Mouse (Mus musculus) midbrain, postnatal 0 days (tissue): Measurements from ENCODE around the gene Scd4. TPM values are rescaled to one million over a fixed set of nuclear protein-coding genes. Genes with fewer than 3 reads are reported as not detected.

Experiments used
- ATAC-seq: fragments of 200-750 bp; cut with Nextera tagmentation; 2 replicates; pipeline ENCODE4 v1.8.0; 2017; ENCODE audit warnings: moderate number of reproducible peaks, mild to moderate bottlenecking, moderate TSS enrichment, moderate library complexity; ENCODE audit not compliant: low FRiP score
- DNase-seq: peaks from one replicate; pipeline ENCODE4 v3.0.0-alpha.2; 2015; ENCODE audit warnings: low spot score
- H3K27ac ChIP-seq: fragments of 300-500 bp; sonication (generic); 2 replicates; pipeline ENCODE4 v1.5.1; 2014; ENCODE audit warnings: low read depth, mild to moderate bottlenecking, low read length, mixed read lengths
- H3K27me3 ChIP-seq: fragments of 300-500 bp; sonication (generic); 2 replicates; pipeline ENCODE4 v1.6.1; 2014; ENCODE audit warnings: low read length, control low read depth, mixed read lengths; ENCODE audit not compliant: insufficient read depth
- H3K36me3 ChIP-seq: fragments of 300-500 bp; sonication (generic); 2 replicates; pipeline ENCODE4 v1.6.1; 2014; ENCODE audit warnings: low read length, control low read depth, mixed read lengths; ENCODE audit not compliant: insufficient read depth
- H3K4me1 ChIP-seq: fragments of 300-500 bp; sonication (generic); 2 replicates; pipeline ENCODE4 v1.6.1; 2014; ENCODE audit warnings: mild to moderate bottlenecking, control low read depth, antibody characterized with exemption, low read length, mixed read lengths; ENCODE audit not compliant: insufficient read depth
- H3K4me2 ChIP-seq: fragments of 300-500 bp; sonication (generic); 2 replicates; pipeline ENCODE4 v1.6.1; 2014; ENCODE audit warnings: low read depth, mild to moderate bottlenecking, low read length, mixed read lengths; ENCODE audit not compliant: poor library complexity, severe bottlenecking
- H3K4me3 ChIP-seq: fragments of 300-500 bp; sonication (generic); 2 replicates; pipeline ENCODE4 v1.5.1; 2014; ENCODE audit warnings: low read depth, mild to moderate bottlenecking, low read length, moderate library complexity
- H3K9ac ChIP-seq: fragments of 300-500 bp; sonication (generic); replicated peaks from 2 replicates; pipeline ENCODE4 v1.6.1; 2014; ENCODE audit warnings: mild to moderate bottlenecking, low read length, moderate library complexity, mixed read lengths; ENCODE audit not compliant: poor library complexity, severe bottlenecking
- H3K9me3 ChIP-seq: fragments of 300-500 bp; sonication (generic); 2 replicates; pipeline ENCODE4 v1.6.1; 2016; ENCODE audit warnings: low read length, control low read depth
- CTCF ChIP-seq: IDR thresholded peaks from 2 replicates; pipeline ENCODE4 v1.5.1; 2016; ENCODE audit warnings: antibody characterized with exemption, mild to moderate bottlenecking
- WGBS: fragments of 180-500 bp; shearing (Covaris S2); extraction: QIAGEN DNeasy Blood & Tissue Kit; methylation state at CpG from one replicate; pipeline ENCODE4 v1.1.7; 2014; 5-methylcytosine and 5-hydroxymethylcytosine counted together
- polyA plus RNA-seq: library from polyadenylated mRNA; unstranded; fragments of >200 nt; fragmentation: Nextera tagmentation; extraction: Ambion mirVana; gene quantifications from 2 replicates; pipeline ENCODE4 v1.2.1, GENCODE M21; 2015
- total RNA-seq: library from RNA; depleted of rRNA; stranded (reverse); fragments of >200 nt; gene quantifications from 2 replicates; pipeline ENCODE4 v1.2.3, GENCODE M21; 2014

Scd4 gene
- total and polyA plus RNA-seq, 2 experiments from 2014 or later: 0.17 to 0.44 TPM

GRCm38 (mm10) chr19:44297068-44297760, 35.7 kb upstream of the Scd4 start:
- Histone ChIP-seq H3K9me3 (no peaks in the 10 kb centered on the region), H3K27ac (peak overlapping the region; percentile 43; the same call in 1 of the 2 replicates), H3K4me2 (peak overlapping the region; percentile 100), H3K4me1 (peaks cover 34% of the 10 kb centered on the region), H3K9ac (peak overlapping the region; percentile 95), H3K36me3 (peaks cover 37% of the 10 kb centered on the region), H3K27me3 (no peaks in the 10 kb centered on the region), H3K4me3 (peak overlapping the region; percentile 92)
- WGBS: 44% methylated on average over 8 of the region's 8 CpGs
- peak; percentile 1; the same call in 1 of the 2 replicates for TF ChIP-seq CTCF
- no peak for ATAC-seq
- peak; percentile 57 for DNase-seq

GRCm38 (mm10) chr19:44297862-44298261, 35.0 kb upstream of the Scd4 start:
- DNase-seq (no peak), ATAC-seq (no peak)
- peaks cover 42% of the 10 kb centered on the region for H3K36me3 ChIP-seq
- peak overlapping the region; percentile 100 for H3K4me2 ChIP-seq
- H3K9me3 ChIP-seq: no peaks in the 10 kb centered on the region
- H3K9ac ChIP-seq: peak overlapping the region; percentile 95
- WGBS: 64% methylated on average over 9 of the region's 9 CpGs
- TF ChIP-seq CTCF: no peak
- H3K27me3 ChIP-seq: no peaks in the 10 kb centered on the region
- peak overlapping the region; percentile 92 for H3K4me3 ChIP-seq
- no peak overlapping the region; the same call in 1 of the 2 replicates for H3K27ac ChIP-seq
- H3K4me1 ChIP-seq: peaks cover 27% of the 10 kb centered on the region

- DNase-seq (no peak), ATAC-seq (no peak)
- peaks cover 25% of the 10 kb centered on the region for H3K4me1 ChIP-seq
- H3K36me3 ChIP-seq: peaks cover 53% of the 10 kb centered on the region
- WGBS: 78% methylated on average over 9 of the region's 9 CpGs
- H3K9ac ChIP-seq: peak overlapping the region; percentile 9; the same call in 1 of the 2 replicates
- H3K4me3 ChIP-seq: peak overlapping the region; percentile 92
- H3K4me2 ChIP-seq: peak overlapping the region; percentile 100
- TF ChIP-seq CTCF: no peak
- no peaks in the 10 kb centered on the region for H3K9me3 ChIP-seq
- H3K27me3 ChIP-seq: no peaks in the 10 kb centered on the region
- H3K27ac ChIP-seq: no peak overlapping the region
These were observed 33.8 kb upstream of the Scd4 start for GRCm38 (mm10) chr19:44299078-44299477.

GRCm38 (mm10) chr19:44299902-44300301, 33.0 kb upstream of the Scd4 start:
- Histone ChIP-seq H3K9ac (peak overlapping the region; percentile 19; the same call in 1 of the 2 replicates), H3K27ac (no peak overlapping the region), H3K36me3 (peaks cover 61% of the 10 kb centered on the region), H3K4me2 (peak overlapping the region; percentile 24), H3K9me3 (no peaks in the 10 kb centered on the region), H3K4me1 (peaks cover 25% of the 10 kb centered on the region), H3K4me3 (no peak overlapping the region), H3K27me3 (no peaks in the 10 kb centered on the region)
- no peak for ATAC-seq
- TF ChIP-seq CTCF: no peak
- 72% methylated on average over 6 of the region's 6 CpGs for WGBS
- no peak for DNase-seq

GRCm38 (mm10) chr19:44300520-44300919, 32.4 kb upstream of the Scd4 start:
- Histone ChIP-seq H3K27me3 (no peaks in the 10 kb centered on the region), H3K4me3 (no peak overlapping the region), H3K27ac (no peak overlapping the region), H3K4me2 (peak overlapping the region; percentile 24; the same call in 1 of the 2 replicates), H3K9me3 (no peaks in the 10 kb centered on the region), H3K4me1 (peaks cover 25% of the 10 kb centered on the region), H3K9ac (0 out of 2 replicates have a peak overlapping the region, but pooled peaks have one; percentile 19), H3K36me3 (peaks cover 67% of the 10 kb centered on the region)
- DNase-seq (no peak), ATAC-seq (no peak)
- no peak for TF ChIP-seq CTCF
- WGBS: 76% methylated on average over 7 of the region's 7 CpGs

GRCm38 (mm10) chr19:44301176-44301575, 31.7 kb upstream of the Scd4 start:
- Histone ChIP-seq H3K27me3 (no peaks in the 10 kb centered on the region), H3K4me3 (no peak overlapping the region), H3K36me3 (peaks cover 72% of the 10 kb centered on the region), H3K9ac (0 out of 2 replicates have a peak overlapping the region, but pooled peaks have one; percentile 29), H3K4me1 (peaks cover 24% of the 10 kb centered on the region), H3K9me3 (no peaks in the 10 kb centered on the region), H3K4me2 (no peak overlapping the region), H3K27ac (no peak overlapping the region)
- ATAC-seq (no peak), DNase-seq (peak; percentile 48)
- 64% methylated on average over 16 of the region's 16 CpGs for WGBS
- no peak for TF ChIP-seq CTCF
